Mouse (Mus musculus): ENCODE results near the gene Ptar1.

GRCm38 (mm10) chr19:23770494-23771423 is 83.5 kb downstream of the Ptar1 start:
- TF ChIP-seq POLR2A (IDR thresholded peaks at IDR 0.05; ENCODE audit: low read depth, low read length) (no peak), CTCF (conservative IDR thresholded peaks at IDR 0.05 in 1 of 2, IDR thresholded peaks at IDR 0.05 in 1 of 2; ENCODE audit: low read depth in 2 of 2, low read length in 2 of 2) (no peak), TBP (conservative IDR thresholded peaks at IDR 0.05; ENCODE audit: low read depth, low read length) (no peak), RCOR1 (conservative IDR thresholded peaks at IDR 0.05; ENCODE audit: low read depth, low read length) (no peak)

Data from CH12.LX (cell line).